Mouse (Mus musculus) forebrain, embryonic 10.5 days (tissue): ENCODE data around the gene Igsf11. TPM values are rescaled to one million over a fixed set of nuclear protein-coding genes. Genes with fewer than 3 reads are reported as not detected.

Source experiments
- DNase-seq: peaks from one replicate; pipeline ENCODE4 v3.0.0-alpha.2; 2017; ENCODE audit warnings: low spot score; ENCODE audit errors: extremely low spot score
- H3K27ac ChIP-seq: fragments of 300-500 bp; sonication (generic); 2 replicates; pipeline ENCODE4 v1.5.1; 2016; ENCODE audit warnings: mild to moderate bottlenecking
- H3K27me3 ChIP-seq: fragments of 300-500 bp; sonication (generic); 2 replicates; pipeline ENCODE4 v1.6.1; 2016; ENCODE audit warnings: mild to moderate bottlenecking; ENCODE audit not compliant: poor library complexity, severe bottlenecking
- H3K36me3 ChIP-seq: fragments of 300-500 bp; sonication (generic); replicated peaks from 2 replicates; pipeline ENCODE4 v1.6.1; 2016; ENCODE audit warnings: mild to moderate bottlenecking, moderate library complexity
- H3K4me1 ChIP-seq: fragments of 300-500 bp; sonication (generic); 2 replicates; pipeline ENCODE4 v1.6.1; 2016
- H3K4me3 ChIP-seq: fragments of 300-500 bp; sonication (generic); 2 replicates; pipeline ENCODE4 v1.5.1; 2016; ENCODE audit warnings: mild to moderate bottlenecking, moderate library complexity
- H3K9me3 ChIP-seq: fragments of 300-500 bp; sonication (generic); 2 replicates; pipeline ENCODE4 v1.6.1; 2016; ENCODE audit warnings: mild to moderate bottlenecking, moderate library complexity
- WGBS: fragments of 180-500 bp; shearing (Covaris S2); methylation state at CpG from one replicate; pipeline ENCODE4 v1.1.7; 2016; 5-methylcytosine and 5-hydroxymethylcytosine counted together
- polyA plus RNA-seq: library from polyadenylated mRNA; unstranded; fragments of >200 nt; fragmentation: Nextera tagmentation; extraction: Ambion mirVana; gene quantifications from 2 replicates; pipeline ENCODE4 v1.2.1, GENCODE M21; 2016

The Igsf11 gene
- polyA plus RNA-seq, 1 experiment from 2014 or later: 2.2 TPM

DNA sequence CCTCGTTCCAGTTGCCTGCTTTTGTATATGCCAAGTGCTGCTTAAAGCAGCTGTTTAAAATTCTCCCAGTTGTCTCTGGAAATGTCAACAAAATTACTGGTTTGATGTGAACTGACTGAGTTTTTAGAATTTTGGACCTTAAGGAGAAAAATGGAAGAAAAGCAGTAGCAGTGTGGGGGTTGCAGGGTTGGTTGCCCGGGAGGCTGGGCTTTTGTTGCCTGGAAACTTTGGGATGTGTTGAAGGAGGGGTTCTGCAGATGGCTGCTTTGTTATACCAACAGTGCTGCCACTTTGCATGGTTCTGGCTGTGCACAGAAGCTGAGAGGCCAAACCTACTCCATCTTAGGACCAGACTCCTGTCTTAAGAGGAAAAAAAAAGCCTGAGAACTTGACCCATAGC, 127.0 kb downstream of the Igsf11 start:
- 70% methylated on average over 2 of the region's 2 CpGs for WGBS
- peaks cover 8% of the 10 kb centered on the region for H3K4me1 ChIP-seq
- H3K27ac ChIP-seq: peak overlapping the region; percentile 25; the same call in 1 of the 2 replicates
- H3K9me3 ChIP-seq: peaks cover 6% of the 10 kb centered on the region; the same call in 1 of the 2 replicates
- H3K27me3 ChIP-seq: no peaks in the 10 kb centered on the region
- no peaks in the 10 kb centered on the region for H3K36me3 ChIP-seq
- no peak overlapping the region for H3K4me3 ChIP-seq
- no peak for DNase-seq

GRCm38 (mm10) chr16:39025989-39026736, 133.7 kb downstream of the Igsf11 start:
- Histone ChIP-seq H3K27ac (peak overlapping the region; percentile 11; the same call in 1 of the 2 replicates), H3K9me3 (no peaks in the 10 kb centered on the region), H3K4me1 (peaks cover 22% of the 10 kb centered on the region), H3K36me3 (no peaks in the 10 kb centered on the region), H3K4me3 (no peak overlapping the region), H3K27me3 (no peaks in the 10 kb centered on the region)
- DNase-seq: no peak
- 55% methylated on average over 8 of the region's 8 CpGs for WGBS

DNA sequence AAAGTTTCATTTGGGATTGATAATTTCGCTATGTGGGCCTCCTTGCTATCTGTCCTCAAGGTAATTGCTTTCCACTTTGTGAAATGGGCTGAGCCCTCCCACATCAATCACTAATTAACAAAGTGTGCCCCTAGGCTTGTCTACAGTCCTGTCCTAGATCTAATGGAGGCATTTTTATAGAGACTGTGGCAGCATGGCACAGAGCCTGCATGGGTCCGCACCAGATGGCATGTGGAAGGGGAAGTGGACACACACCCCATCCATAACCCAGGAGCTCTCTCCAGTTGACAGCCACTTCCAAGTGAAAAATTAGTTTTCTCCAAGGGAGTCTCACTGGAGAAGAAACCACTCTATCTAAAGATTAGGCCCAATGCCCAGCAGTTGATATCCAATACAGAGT, 138.9 kb downstream of the Igsf11 start:
- H3K9me3 ChIP-seq: no peaks in the 10 kb centered on the region
- no peak overlapping the region for H3K27ac ChIP-seq
- no peak for DNase-seq
- H3K27me3 ChIP-seq: no peaks in the 10 kb centered on the region
- 91% methylated on average over 2 of the region's 2 CpGs for WGBS
- H3K4me3 ChIP-seq: no peak overlapping the region
- peaks cover 5% of the 10 kb centered on the region for H3K4me1 ChIP-seq
- no peaks in the 10 kb centered on the region for H3K36me3 ChIP-seq

DNA sequence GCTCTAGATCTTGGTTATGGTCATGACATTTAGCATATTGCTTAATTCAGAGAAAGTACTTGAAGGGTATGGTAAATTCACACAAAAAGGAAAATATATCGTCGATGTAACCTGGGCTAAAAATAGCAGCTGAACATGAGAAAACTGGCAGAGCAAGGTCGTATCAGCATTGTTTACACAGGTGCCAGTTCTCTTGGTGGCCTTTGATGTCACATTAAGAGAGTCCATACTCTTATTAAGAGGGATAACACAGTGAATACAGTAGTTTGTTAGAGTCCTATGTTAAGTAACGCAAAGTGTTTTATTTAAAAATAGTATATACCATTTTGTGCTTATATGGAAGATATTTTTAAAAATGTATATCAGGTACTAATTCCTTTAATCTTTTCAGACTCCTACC, 144.8 kb downstream of the Igsf11 start:
- WGBS: 76% methylated on average over 4 of the region's 4 CpGs
- Histone ChIP-seq H3K4me1 (no peaks in the 10 kb centered on the region), H3K9me3 (no peaks in the 10 kb centered on the region), H3K27me3 (peaks cover 3% of the 10 kb centered on the region), H3K36me3 (no peaks in the 10 kb centered on the region), H3K4me3 (no peak overlapping the region), H3K27ac (no peak overlapping the region)
- no peak for DNase-seq

DNA sequence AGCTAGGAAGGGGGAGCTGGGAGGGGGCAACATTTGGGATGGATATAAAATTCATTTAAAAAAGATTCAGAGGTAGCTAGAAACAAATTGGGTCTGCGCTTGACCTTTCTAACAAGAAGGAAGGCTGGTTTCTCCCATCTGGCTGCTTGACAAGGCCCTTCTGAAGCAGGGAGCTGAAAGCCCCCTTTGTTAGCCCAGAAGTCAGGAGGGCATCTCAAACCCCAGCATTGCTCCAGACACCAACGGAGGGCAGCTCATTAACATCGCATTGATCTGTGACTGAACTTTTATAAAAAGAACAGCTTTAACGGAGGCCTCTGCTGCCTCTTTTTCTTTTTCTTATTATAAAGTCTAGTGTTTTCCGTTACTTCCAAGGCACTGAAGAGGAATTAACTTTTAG, 151.9 kb downstream of the Igsf11 start:
- no peak for DNase-seq
- Histone ChIP-seq H3K27ac (no peak overlapping the region), H3K4me3 (no peak overlapping the region), H3K4me1 (peaks cover 23% of the 10 kb centered on the region), H3K27me3 (peaks cover 45% of the 10 kb centered on the region), H3K9me3 (no peaks in the 10 kb centered on the region), H3K36me3 (no peaks in the 10 kb centered on the region)
- 19% methylated on average over 5 of the region's 5 CpGs for WGBS

DNA sequence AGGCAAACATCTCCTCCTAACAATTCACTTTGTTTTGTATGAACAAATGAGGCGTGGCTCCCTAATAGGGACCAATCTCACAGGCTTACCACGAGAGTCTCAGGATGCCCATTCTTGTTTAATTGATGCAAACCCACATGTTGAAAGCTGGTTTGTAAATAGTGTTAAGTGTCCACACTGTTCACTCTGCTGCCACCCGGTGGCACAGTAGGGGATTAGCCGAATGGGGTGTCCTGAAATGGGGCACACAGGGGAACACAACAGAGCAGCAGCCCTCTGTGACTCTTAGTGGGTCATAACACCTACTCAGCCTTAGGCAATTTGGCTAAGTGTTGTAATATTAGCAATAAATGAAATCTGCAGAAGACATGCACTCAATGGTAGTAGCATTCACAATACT, 156.4 kb downstream of the Igsf11 start:
- no peaks in the 10 kb centered on the region for H3K36me3 ChIP-seq
- H3K27me3 ChIP-seq: peaks cover 36% of the 10 kb centered on the region
- no peaks in the 10 kb centered on the region for H3K9me3 ChIP-seq
- peak; percentile 44 for DNase-seq
- WGBS: 10% methylated on average over 4 of the region's 4 CpGs
- H3K4me3 ChIP-seq: no peak overlapping the region
- H3K27ac ChIP-seq: no peak overlapping the region
- peaks cover 22% of the 10 kb centered on the region for H3K4me1 ChIP-seq

- Histone ChIP-seq H3K4me3 (no peak overlapping the region), H3K27me3 (peaks cover 16% of the 10 kb centered on the region), H3K36me3 (no peaks in the 10 kb centered on the region), H3K27ac (no peak overlapping the region), H3K9me3 (no peaks in the 10 kb centered on the region), H3K4me1 (no peaks in the 10 kb centered on the region)
- peak; percentile 84 for DNase-seq
- 0% methylated on average over 2 of the region's 2 CpGs for WGBS
Measured at GRCm38 (mm10) chr16:39052971-39053370, 160.5 kb downstream of the Igsf11 start.

- no peaks in the 10 kb centered on the region for H3K36me3 ChIP-seq
Measured at GRCm38 (mm10) chr16:39053779-39054178, 161.3 kb downstream of the Igsf11 start.

DNA sequence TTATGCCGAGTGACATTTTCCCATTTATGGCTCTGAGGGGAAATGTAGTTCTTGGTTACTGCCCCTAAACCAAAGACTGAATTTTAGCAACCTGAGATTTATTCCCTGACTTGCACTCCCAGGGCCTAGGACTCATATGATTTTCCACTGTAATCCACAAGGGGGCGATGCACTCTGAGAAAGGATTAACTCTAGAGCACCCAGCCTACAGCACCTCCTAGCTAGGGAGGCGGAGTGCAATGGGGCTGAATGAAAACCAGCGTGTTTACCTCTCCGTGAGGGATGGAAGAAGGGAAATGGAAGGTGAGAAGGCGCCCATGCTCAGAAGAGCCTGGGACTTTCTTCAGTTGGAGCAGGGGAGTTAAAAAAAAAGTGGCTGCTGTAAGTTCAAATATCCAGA, 163.6 kb downstream of the Igsf11 start:
- Histone ChIP-seq H3K36me3 (no peaks in the 10 kb centered on the region), H3K4me1 (no peaks in the 10 kb centered on the region), H3K27ac (no peak overlapping the region), H3K27me3 (peaks cover 8% of the 10 kb centered on the region; the same call in 1 of the 2 replicates), H3K9me3 (no peaks in the 10 kb centered on the region), H3K4me3 (no peak overlapping the region)
- 19% methylated on average over 6 of the region's 6 CpGs for WGBS
- peak; percentile 32 for DNase-seq

More at GRCm38 (mm10) chr16:39053779-39054178, 161.3 kb downstream of the Igsf11 start:
- WGBS: 87% methylated on average over 2 of the region's 2 CpGs
- DNase-seq: no peak
- no peaks in the 10 kb centered on the region for H3K9me3 ChIP-seq
- peaks cover 9% of the 10 kb centered on the region; the same call in 1 of the 2 replicates for H3K27me3 ChIP-seq
- no peak overlapping the region for H3K4me3 ChIP-seq
- no peak overlapping the region for H3K27ac ChIP-seq
- no peaks in the 10 kb centered on the region for H3K4me1 ChIP-seq

- no peak for DNase-seq
- H3K27me3 ChIP-seq: peaks cover 3% of the 10 kb centered on the region; the same call in 1 of the 2 replicates
- no peaks in the 10 kb centered on the region for H3K4me1 ChIP-seq
- no peak overlapping the region for H3K27ac ChIP-seq
- WGBS: 87% methylated on average over 12 of the region's 12 CpGs
- no peaks in the 10 kb centered on the region for H3K36me3 ChIP-seq
- no peaks in the 10 kb centered on the region for H3K9me3 ChIP-seq
- H3K4me3 ChIP-seq: no peak overlapping the region
Measured at GRCm38 (mm10) chr16:39056961-39057360, 164.5 kb downstream of the Igsf11 start.

DNA sequence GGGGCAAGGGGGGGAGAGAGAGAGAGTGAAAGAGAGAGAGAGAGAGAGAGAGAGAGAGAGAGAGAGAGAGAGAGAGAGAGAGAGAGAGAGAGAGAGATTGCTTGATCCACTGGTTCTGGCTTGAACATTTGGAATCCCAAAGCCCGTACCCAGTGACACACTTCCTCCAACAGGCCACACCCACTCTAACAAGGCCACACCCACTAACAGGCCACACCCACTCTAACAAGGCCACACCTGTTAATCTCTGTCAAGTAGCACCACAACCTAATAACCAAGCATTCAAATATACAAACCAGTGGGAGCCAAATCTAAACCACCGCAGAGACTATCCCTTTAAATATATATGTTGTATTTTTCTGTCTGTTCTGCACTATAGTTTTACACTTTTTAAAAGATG, 166.4 kb downstream of the Igsf11 start:
- no peaks in the 10 kb centered on the region for H3K9me3 ChIP-seq
- no peak overlapping the region for H3K27ac ChIP-seq
- H3K36me3 ChIP-seq: no peaks in the 10 kb centered on the region
- no peaks in the 10 kb centered on the region for H3K27me3 ChIP-seq
- no peaks in the 10 kb centered on the region for H3K4me1 ChIP-seq
- DNase-seq: no peak
- no peak overlapping the region for H3K4me3 ChIP-seq
- WGBS: 86% methylated on average over 2 of the region's 2 CpGs

DNA sequence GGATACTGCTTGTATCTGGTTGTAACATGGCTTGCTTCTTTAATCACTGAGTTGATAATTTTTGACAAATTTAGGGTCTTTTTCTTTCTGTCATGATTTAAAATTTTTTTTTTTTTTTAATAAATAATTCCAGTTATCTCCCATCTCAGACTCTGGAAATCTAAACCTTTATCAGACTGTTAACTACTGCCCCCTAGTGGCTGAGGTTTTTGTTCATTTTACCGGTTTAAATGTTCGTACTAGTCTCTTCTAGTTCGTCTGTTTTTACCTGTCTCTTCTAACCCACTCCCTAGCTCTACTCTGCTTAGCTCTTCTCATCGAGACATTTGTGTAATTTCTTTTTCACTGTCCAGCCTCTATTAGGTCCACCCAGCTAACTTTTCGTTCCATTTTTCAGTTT, 170.1 kb downstream of the Igsf11 start:
- Histone ChIP-seq H3K27me3 (no peaks in the 10 kb centered on the region), H3K4me1 (no peaks in the 10 kb centered on the region), H3K4me3 (no peak overlapping the region), H3K36me3 (no peaks in the 10 kb centered on the region), H3K9me3 (no peaks in the 10 kb centered on the region), H3K27ac (no peak overlapping the region)
- WGBS: 37% methylated on average over 5 of the region's 5 CpGs
- no peak for DNase-seq

GRCm38 (mm10) chr16:39065576-39065975, 173.1 kb downstream of the Igsf11 start:
- Histone ChIP-seq H3K9me3 (no peaks in the 10 kb centered on the region), H3K4me3 (no peak overlapping the region), H3K27me3 (no peaks in the 10 kb centered on the region), H3K36me3 (no peaks in the 10 kb centered on the region), H3K4me1 (no peaks in the 10 kb centered on the region), H3K27ac (no peak overlapping the region)
- DNase-seq: no peak
- 66% methylated on average over 5 of the region's 5 CpGs for WGBS
